Mouse (Mus musculus): ENCODE results near the gene Ino80d.

Ino80d gene

GRCm38 (mm10) chr1:63107614-63108327 lies 6.7 kb downstream of the Ino80d start:
- no peak for DNase-seq (ENCODE audit: low read depth, low spot score)

GRCm38 (mm10) chr1:63102758-63103451 lies 11.6 kb downstream of the Ino80d start:
- no peak for DNase-seq (ENCODE audit: low read depth, low spot score)

DNA sequence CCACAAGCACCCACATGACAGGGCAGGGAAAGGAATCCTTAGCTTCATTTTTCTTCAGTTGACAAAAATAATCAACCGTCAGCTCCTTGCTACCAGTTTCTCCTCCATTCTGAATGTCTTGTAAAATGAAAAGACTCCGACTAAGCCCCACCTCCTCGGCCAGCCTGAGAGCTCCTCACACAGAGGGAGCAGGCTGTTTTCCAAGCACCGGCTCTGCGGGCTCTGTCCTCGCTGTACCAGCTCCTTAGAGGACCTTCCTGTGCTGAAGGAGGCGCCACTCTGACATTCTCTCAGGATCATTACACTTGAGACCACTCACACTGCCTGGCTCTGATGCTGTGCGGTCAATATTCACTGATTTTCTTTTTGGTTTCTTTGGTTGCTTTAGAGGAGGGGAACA lies 14.3 kb downstream of the Ino80d start:
- no peak for DNase-seq (ENCODE audit: low read depth, low spot score)

DNA sequence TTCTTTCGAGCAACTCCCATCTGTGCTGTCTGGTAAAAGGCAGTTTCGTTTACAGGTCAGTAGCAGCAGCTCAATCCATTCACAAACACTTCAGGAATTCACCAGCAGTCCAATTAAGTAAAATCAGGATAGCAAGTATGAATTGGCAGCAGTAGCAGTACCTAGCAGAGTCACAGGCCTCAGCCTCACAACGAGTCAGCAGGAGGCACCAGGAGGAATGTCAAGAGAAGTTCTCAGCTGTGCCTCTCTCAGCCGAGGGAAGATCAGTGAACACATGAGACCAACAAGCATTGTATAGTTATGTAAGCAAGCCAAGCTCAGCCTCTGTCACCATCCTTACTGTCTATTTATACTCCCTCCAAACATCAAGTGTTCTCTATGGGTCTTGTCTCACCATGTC lies 15.6 kb downstream of the Ino80d start:
- DNase-seq (ENCODE audit: low read depth, low spot score), result no peak

- no peak for DNase-seq (ENCODE audit: low read depth, low spot score)
These were observed 18.4 kb downstream of the Ino80d start for GRCm38 (mm10) chr1:63096071-63096470.

DNA sequence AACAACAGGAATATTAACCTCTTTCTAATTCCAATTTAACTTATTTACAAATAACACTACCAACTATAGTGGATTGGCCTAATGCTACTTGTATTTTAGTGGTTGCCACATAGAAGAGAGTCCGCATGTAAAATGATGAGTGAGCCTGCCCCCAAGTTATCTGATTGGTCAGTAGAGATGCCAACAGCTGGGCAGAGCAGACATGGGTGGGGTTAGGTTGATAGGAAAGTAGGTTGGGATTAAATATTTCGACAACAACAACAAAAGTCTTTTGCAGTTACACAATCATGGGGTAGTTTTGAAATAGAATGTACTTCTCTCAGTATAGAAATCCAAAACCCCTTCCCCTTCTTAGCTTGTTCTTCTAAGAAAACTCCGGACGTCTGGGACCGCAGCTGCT lies 24.7 kb downstream of the Ino80d start:
- no peak for DNase-seq (ENCODE audit: low read depth, low spot score)

- peak; percentile 15 for DNase-seq (ENCODE audit: low read depth, low spot score)
These were observed 25.9 kb downstream of the Ino80d start for GRCm38 (mm10) chr1:63088614-63089013.

- DNase-seq (ENCODE audit: low read depth, low spot score), result peak; percentile 12
These were observed 34.2 kb downstream of the Ino80d start for GRCm38 (mm10) chr1:63080277-63080676.

- no peak for DNase-seq (ENCODE audit: low read depth, low spot score)
These were observed 38.1 kb downstream of the Ino80d start for GRCm38 (mm10) chr1:63076383-63076782.

- no peak for DNase-seq (ENCODE audit: low read depth, low spot score)
These were observed 43.1 kb downstream of the Ino80d start for GRCm38 (mm10) chr1:63071379-63071778.

- DNase-seq (ENCODE audit: low read depth, low spot score), result no peak
These were observed 56.1 kb downstream of the Ino80d start for GRCm38 (mm10) chr1:63058361-63058760.

DNA sequence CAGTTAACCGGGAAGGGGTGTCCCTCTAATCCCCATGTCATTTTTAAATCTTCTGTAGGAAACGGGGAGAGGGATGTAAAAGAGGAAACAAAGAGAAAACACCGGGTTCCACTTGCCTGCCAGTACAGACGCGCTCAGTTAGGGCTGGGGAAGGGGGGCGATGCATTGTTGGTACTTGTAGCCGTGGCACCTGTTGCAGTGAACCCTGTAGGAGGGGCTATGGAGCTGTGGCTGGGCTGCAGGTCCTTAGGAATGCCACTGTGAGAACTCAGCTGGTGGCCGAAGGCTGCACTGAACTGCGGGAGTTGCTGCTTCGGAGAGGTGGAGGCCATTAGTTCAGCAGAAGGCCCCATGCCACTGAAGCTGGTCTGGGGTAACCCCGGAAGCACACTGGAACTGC lies 56.6 kb downstream of the Ino80d start:
- DNase-seq (ENCODE audit: low read depth, low spot score), result no peak

DNA sequence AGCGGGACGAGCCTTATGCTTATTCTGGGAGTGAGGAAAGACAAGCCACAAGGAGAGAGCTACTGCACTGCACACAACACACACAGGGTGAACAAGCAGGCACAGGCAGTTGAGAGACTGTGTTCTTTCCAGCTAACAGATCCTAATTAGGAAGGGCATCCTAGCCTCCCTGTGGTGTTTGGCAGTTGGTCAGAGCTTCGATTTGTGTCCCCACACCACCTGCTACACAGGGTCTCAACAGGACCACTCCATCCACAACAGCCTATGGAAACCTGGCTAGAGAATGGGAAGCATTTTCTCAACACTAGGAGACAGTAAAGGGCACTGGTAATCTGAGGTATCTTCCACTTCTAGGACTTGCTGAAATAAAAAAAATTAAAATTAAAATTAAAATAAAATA lies 57.1 kb downstream of the Ino80d start:
- no peak for DNase-seq (ENCODE audit: low read depth, low spot score)

DNA sequence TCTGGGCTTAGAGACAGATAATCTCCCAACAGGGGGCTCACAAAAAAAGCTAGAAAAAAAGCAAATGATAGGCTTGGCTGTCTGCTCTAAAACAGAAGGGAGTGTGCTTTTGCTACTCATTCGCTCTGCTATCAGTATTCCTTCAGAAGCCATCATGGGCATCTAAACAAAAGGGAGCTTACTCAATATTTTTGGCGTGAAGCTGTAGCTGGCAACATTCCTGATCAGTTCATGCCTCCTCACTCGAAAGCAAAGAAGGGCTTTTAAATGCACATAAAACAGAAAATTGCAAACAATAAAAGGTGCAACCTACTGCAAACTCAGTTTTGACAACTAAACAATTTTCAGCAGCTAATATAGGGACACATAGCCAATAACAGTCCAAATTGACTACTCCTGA lies 59.1 kb downstream of the Ino80d start:
- DNase-seq (ENCODE audit: low read depth, low spot score), result no peak

GRCm38 (mm10) chr1:63050866-63051265 lies 63.6 kb downstream of the Ino80d start:
- no peak for DNase-seq (ENCODE audit: low read depth, low spot score)

DNA sequence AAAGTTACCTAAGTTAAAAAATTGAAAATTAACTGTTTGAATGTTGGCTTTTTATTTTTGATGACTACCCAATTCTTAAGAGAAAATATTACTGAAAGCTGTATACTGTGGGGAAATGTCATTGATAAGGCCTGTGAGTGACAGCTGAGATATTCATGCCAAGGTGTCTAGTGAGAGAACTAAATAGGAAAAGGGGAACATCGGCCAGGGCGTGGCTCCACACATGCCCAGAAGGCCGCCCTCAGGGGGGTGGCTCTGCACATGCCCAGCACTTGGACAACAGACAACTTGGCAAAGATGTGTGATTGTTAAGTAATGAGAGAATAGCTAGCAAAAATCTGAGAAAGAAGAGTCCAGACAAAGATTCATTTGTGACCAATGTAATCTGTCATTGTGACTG lies 64.5 kb downstream of the Ino80d start:
- no peak for DNase-seq (ENCODE audit: low read depth, low spot score)

DNA sequence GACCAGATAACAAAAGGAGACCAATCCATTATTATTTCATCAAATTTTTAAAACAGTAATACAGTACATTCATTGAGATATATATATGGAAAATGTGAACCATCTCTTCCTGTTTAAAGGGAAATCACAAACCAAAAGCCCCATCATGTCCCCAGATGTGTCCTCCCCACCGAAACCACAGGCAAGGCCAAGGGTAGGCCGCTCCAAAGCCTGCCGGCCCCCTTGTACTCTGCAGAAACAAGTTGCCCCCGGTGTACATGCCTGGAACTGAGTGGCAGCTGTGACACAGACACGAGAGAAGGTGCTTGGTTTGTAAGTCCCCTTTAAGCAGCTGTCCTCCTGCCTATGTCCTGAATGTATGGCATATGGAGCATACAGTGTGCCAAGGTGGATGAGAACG lies 66.5 kb downstream of the Ino80d start:
- DNase-seq (ENCODE audit: low read depth, low spot score), result no peak

DNA sequence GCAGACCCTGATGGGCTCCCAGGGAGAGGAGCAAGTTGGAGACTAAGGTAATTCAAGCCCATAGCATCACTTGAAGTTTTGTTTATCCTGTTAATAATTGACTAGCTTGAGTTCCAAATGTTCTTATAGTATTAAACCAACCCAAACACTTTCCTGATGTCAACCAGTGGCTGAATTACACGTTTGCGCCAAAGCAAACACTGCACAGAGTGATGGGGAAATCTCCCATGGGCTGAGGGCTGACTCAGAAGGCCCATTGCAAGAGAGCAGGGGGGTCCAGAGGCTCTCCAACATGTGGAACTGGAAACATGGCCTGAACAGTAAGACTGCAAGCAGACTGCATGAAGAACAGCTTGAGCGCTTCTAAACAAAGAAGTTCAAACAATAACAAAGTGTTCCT lies 81.5 kb downstream of the Ino80d start:
- DNase-seq (ENCODE audit: low read depth, low spot score), result no peak

GRCm38 (mm10) chr1:63019916-63020315 lies 94.6 kb downstream of the Ino80d start:
- DNase-seq (ENCODE audit: low read depth, low spot score), result no peak

- no peak for DNase-seq (ENCODE audit: low read depth, low spot score)
These were observed 109.3 kb downstream of the Ino80d start for GRCm38 (mm10) chr1:63005013-63005646.

DNA sequence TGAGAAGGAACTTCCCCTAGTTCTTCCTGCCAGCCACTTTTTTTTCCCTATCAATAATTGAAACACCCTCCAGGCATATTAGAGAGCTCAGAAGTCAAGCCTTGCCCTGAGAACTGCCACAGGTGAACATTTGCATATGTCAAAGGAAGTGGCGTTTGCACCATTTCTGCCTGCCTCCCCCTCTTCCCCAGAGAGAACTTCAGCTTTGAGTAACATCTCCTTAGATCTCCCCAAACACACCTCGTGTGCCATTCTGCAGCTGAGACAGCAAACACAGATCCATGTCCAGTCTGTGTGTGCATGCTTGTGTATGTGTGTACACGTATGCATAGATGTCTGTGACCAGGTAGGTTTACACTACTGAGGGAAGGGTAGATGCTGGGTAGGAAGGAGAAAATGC lies 112.6 kb downstream of the Ino80d start:
- no peak for DNase-seq (ENCODE audit: low read depth, low spot score)

DNA sequence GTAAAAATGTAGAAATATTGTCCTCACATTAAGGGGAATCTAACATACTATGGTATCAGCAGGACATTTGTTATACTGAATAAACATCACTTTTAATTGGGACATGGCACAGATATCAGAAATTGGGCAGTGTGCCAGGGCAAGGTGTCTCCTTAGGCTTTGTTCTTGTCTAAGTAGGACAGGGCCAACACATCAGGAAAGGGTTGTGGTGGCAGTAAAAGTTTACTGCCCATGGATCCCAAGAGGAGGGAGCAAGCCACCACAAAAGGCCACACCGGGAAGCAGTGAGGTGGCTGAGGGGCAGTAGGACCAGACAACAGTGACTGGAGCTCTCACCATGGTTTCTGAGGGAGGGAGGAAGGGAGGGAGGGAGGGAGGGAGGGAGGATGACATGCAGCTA lies 121.1 kb downstream of the Ino80d start:
- no peak for DNase-seq (ENCODE audit: low read depth, low spot score)

DNA sequence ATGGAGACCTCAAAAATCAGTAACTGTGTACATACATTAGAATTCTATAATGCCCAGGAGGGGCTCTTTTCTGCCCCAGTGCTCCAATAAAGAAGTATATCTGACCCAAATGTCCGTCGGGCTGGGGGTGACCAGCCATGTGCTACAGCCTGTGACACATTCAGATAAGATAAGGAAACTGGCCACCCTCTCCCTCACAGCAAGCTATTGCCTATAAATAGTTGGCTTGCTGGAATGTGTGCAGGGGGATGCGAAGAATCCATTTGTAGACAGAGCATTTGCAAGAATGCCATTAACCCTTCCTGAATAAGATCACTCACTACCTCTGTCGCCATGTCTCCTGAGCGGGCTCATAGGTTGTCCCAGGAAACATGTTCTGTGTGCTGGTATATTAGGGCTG lies 121.8 kb downstream of the Ino80d start:
- DNase-seq (ENCODE audit: low read depth, low spot score), result no peak

Measured in CD4-positive helper T cell, adult 2 months (primary cell).